Mouse (Mus musculus) gastrocnemius, postnatal 4 days (tissue): ENCODE measurements at regions not wholly inside any gene's neighbourhood (a gene's known extent, or its start where the extent isn't known, plus 50 kb on each side); places are given as distances from the start of the nearest gene placed in this dataset.

Experiments used
- DNase-seq, 2 experiments: peaks; one replicate each; pipeline ENCODE4 v3.0.0; 2021 to 2022; ENCODE audit warnings: low spot score in 2 of 2, mixed read lengths in 2 of 2

DNA sequence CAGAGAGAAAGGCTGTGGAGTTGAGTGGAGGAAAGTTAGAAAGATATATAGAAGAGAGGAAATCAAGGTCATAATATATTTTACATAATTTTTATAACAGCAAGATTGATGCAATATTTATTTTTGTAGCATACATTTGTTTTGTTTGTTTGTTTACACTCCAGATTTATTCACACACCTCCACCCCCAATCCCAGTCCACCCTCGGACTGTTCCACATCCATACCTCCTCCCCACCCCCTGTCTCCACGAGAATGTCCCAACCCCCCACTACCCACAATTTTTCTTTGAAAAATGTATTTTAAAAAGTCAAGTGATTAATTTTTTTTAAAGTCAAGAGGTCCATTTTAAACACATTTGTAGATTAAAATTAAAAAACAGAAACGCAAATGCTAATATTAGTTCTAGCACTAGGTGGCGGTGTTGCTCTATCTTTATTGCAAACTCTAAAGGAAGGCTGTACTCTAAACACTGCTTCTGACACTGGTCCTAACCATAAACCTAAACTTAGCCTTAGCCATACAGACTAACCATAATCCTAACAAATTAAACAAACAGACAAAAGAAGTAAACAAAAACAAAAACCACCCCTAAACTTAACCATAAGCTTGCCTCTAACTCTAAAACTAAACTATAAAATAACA is 67.8 kb downstream of the Olfr1505 start:
- DNase-seq, result peak in 1 of 2 experiments; percentile 12

DNA sequence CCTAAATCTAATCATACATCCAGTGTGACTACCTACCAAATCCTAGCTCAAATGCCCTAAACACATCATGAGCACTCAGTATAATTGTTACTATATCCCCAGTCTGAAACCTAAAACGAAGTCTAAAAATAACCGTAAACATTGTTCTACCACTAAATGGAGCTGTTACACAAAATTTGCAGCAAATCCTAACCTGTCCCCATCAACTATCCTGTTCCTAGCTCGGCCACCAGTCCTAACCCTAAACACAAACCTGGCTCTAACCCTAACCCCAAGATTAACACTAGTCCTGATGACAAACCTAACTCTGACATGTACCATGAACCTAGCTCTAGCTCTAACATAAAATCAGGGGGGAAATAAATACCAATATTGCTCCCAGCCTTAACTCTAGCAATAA is 69.5 kb downstream of the Olfr1505 start:
- DNase-seq, result no peak
